Mouse (Mus musculus) midbrain, embryonic 11.5 days (tissue): ENCODE measurements around the gene Gm28308. TPM values are rescaled to one million over a fixed set of nuclear protein-coding genes. Genes with fewer than 3 reads are reported as not detected.
A peak's percentile ranks its signal among the peaks of the same experiment; 100 is the strongest.

Source experiments
- ATAC-seq: fragments of 200-750 bp; cut with Nextera tagmentation; 2 replicates; pipeline ENCODE4 v1.8.0; 2017; ENCODE audit warnings: moderate TSS enrichment, moderate library complexity; ENCODE audit not compliant: low FRiP score
- DNase-seq: peaks from one replicate; pipeline ENCODE4 v3.0.0; 2015; ENCODE audit warnings: low spot score; ENCODE audit errors: missing footprints
- H3K27ac ChIP-seq: fragments of 300-500 bp; sonication (generic); 2 replicates; pipeline ENCODE4 v1.5.1; 2014; ENCODE audit warnings: low read depth, low read length
- H3K27me3 ChIP-seq: fragments of 300-500 bp; sonication (generic); 2 replicates; pipeline ENCODE4 v1.6.1; 2014; ENCODE audit warnings: mild to moderate bottlenecking, low read length, moderate library complexity, mixed read lengths; ENCODE audit not compliant: control insufficient read depth, insufficient read depth
- H3K36me3 ChIP-seq: fragments of 300-500 bp; sonication (generic); 2 replicates; pipeline ENCODE4 v1.6.1; 2014; ENCODE audit warnings: mild to moderate bottlenecking, low read length, moderate library complexity, mixed read lengths; ENCODE audit not compliant: control insufficient read depth, insufficient read depth
- H3K4me1 ChIP-seq: fragments of 300-500 bp; sonication (generic); 2 replicates; pipeline ENCODE4 v1.6.1; 2014; ENCODE audit warnings: low read length; ENCODE audit not compliant: control insufficient read depth, insufficient read depth
- H3K4me2 ChIP-seq: fragments of 300-500 bp; sonication (generic); 2 replicates; pipeline ENCODE4 v1.6.1; 2014; ENCODE audit warnings: mild to moderate bottlenecking, moderate library complexity
- H3K4me3 ChIP-seq: fragments of 300-500 bp; sonication (generic); 2 replicates; pipeline ENCODE4 v1.5.1; 2014; ENCODE audit warnings: low read depth, low read length
- H3K9ac ChIP-seq: fragments of 300-500 bp; sonication (generic); 2 replicates; pipeline ENCODE4 v1.6.1; 2014; ENCODE audit warnings: low read length
- H3K9me3 ChIP-seq: fragments of 300-500 bp; sonication (generic); 2 replicates; pipeline ENCODE4 v1.6.1; 2016; ENCODE audit warnings: low read length; ENCODE audit not compliant: control insufficient read depth
- whole genome bisulfite sequencing: fragments of 180-500 bp; shearing (Covaris S2); extraction: QIAGEN DNeasy Blood & Tissue Kit; methylation state at CpG from one replicate; pipeline ENCODE4 v1.1.7; 2014; 5-methylcytosine and 5-hydroxymethylcytosine counted together
- polyA plus RNA-seq: library from polyadenylated mRNA; unstranded; fragments of >200 nt; fragmentation: Nextera tagmentation; extraction: Ambion mirVana; gene quantifications from 2 replicates; pipeline ENCODE4 v1.2.1, GENCODE M21; 2014

Gm28308 gene
- polyA plus RNA-seq, 1 experiment from 2014 or later: not detected

- 2% methylated on average over 18 of the region's 18 CpGs for WGBS
- ATAC-seq (no peak), DNase-seq (peak; percentile 94)
- Histone ChIP-seq H3K4me2 (no peak overlapping the region), H3K9me3 (no peaks in the 10 kb centered on the region), H3K27ac (no peak overlapping the region), H3K9ac (no peak overlapping the region), H3K4me1 (peaks cover 4% of the 10 kb centered on the region), H3K36me3 (no peaks in the 10 kb centered on the region), H3K27me3 (peaks cover 100% of the 10 kb centered on the region), H3K4me3 (no peak overlapping the region)
These were observed 4.1 kb downstream of the Gm28308 start for GRCm38 (mm10) chr6:52208868-52209684.

GRCm38 (mm10) chr6:52208072-52208867 is 4.9 kb downstream of the Gm28308 start, which contains the start of gene Hoxa6:
Hoxa6 (minus strand) TSS chr6:52208722.
- Histone ChIP-seq H3K4me2 (no peak within 1 kb of the TSS), H3K4me1 (peaks cover 7% of the 10 kb centered on the region), H3K36me3 (no peaks in the 10 kb centered on the region), H3K4me3 (no peak within 1 kb of the TSS), H3K27ac (no peak within 1 kb of the TSS), H3K9me3 (no peaks in the 10 kb centered on the region), H3K9ac (no peak within 1 kb of the TSS), H3K27me3 (peaks cover 100% of the 10 kb centered on the region)
- WGBS: under 1% methylated on average over 47 of the region's 47 CpGs
- DNase-seq (no peak), ATAC-seq (no peak)

GRCm38 (mm10) chr6:52207684-52207976 is 5.5 kb downstream of the Gm28308 start:
- ATAC-seq (no peak), DNase-seq (no peak)
- peaks cover 100% of the 10 kb centered on the region for H3K27me3 ChIP-seq
- no peak overlapping the region for H3K27ac ChIP-seq
- no peak overlapping the region for H3K4me3 ChIP-seq
- H3K9ac ChIP-seq: no peak overlapping the region
- H3K4me1 ChIP-seq: peaks cover 7% of the 10 kb centered on the region
- no peaks in the 10 kb centered on the region for H3K36me3 ChIP-seq
- no peaks in the 10 kb centered on the region for H3K9me3 ChIP-seq
- H3K4me2 ChIP-seq: no peak overlapping the region

GRCm38 (mm10) chr6:52206882-52207683 is 6.1 kb downstream of the Gm28308 start:
- ATAC-seq: no peak

GRCm38 (mm10) chr6:52205638-52206621 is 7.2 kb downstream of the Gm28308 start:
- DNase-seq (peak; percentile 95), ATAC-seq (no peak)
- H3K4me3 ChIP-seq: no peak overlapping the region

More at GRCm38 (mm10) chr6:52206882-52207683, 6.1 kb downstream of the Gm28308 start:
- H3K9me3 ChIP-seq: no peaks in the 10 kb centered on the region
- H3K4me3 ChIP-seq: no peak overlapping the region
- H3K27me3 ChIP-seq: peaks cover 100% of the 10 kb centered on the region
- peaks cover 7% of the 10 kb centered on the region for H3K4me1 ChIP-seq
- no peak for DNase-seq
- WGBS: 5% methylated on average over 4 of the region's 4 CpGs
- H3K4me2 ChIP-seq: no peak overlapping the region
- no peak overlapping the region for H3K27ac ChIP-seq
- H3K36me3 ChIP-seq: no peaks in the 10 kb centered on the region
- H3K9ac ChIP-seq: no peak overlapping the region

GRCm38 (mm10) chr6:52205221-52205620 is 7.9 kb downstream of the Gm28308 start:
- H3K4me3 ChIP-seq: no peak overlapping the region
- ATAC-seq: no peak
- 5% methylated on average over 14 of the region's 14 CpGs for WGBS
- no peak overlapping the region for H3K27ac ChIP-seq
- H3K4me2 ChIP-seq: no peak overlapping the region
- H3K9ac ChIP-seq: no peak overlapping the region
- H3K4me1 ChIP-seq: peaks cover 7% of the 10 kb centered on the region
- peak; percentile 97 for DNase-seq
- peaks cover 100% of the 10 kb centered on the region for H3K27me3 ChIP-seq
- H3K36me3 ChIP-seq: no peaks in the 10 kb centered on the region
- no peaks in the 10 kb centered on the region for H3K9me3 ChIP-seq

More at GRCm38 (mm10) chr6:52205638-52206621, 7.2 kb downstream of the Gm28308 start:
- Histone ChIP-seq H3K9ac (no peak overlapping the region), H3K9me3 (no peaks in the 10 kb centered on the region), H3K27me3 (peaks cover 100% of the 10 kb centered on the region), H3K4me1 (peaks cover 7% of the 10 kb centered on the region), H3K27ac (no peak overlapping the region), H3K36me3 (no peaks in the 10 kb centered on the region), H3K4me2 (no peak overlapping the region)
- under 1% methylated on average over 55 of the region's 55 CpGs for WGBS

GRCm38 (mm10) chr6:52204050-52204752 is 8.9 kb downstream of the Gm28308 start, which contains the start of gene Hoxa5:
Hoxa5 (minus strand) TSS chr6:52204587.
- H3K27ac ChIP-seq: no peak within 1 kb of the TSS
- under 1% methylated on average over 65 of the region's 65 CpGs for WGBS
- H3K4me3 ChIP-seq: peak within 1 kb of the TSS; percentile 10
- no peak within 1 kb of the TSS for H3K9ac ChIP-seq
- no peaks in the 10 kb centered on the region for H3K36me3 ChIP-seq
- H3K4me2 ChIP-seq: peak within 1 kb of the TSS; percentile 22
- H3K4me1 ChIP-seq: peaks cover 7% of the 10 kb centered on the region
- DNase-seq (peak; percentile 97), ATAC-seq (no peak)
- H3K9me3 ChIP-seq: no peaks in the 10 kb centered on the region
- H3K27me3 ChIP-seq: peaks cover 100% of the 10 kb centered on the region
